Mouse (Mus musculus) adrenal gland, postnatal 25 days (tissue): Measurements from ENCODE around the gene Gm1043. TPM values are rescaled to one million over a fixed set of nuclear protein-coding genes. Genes with fewer than 3 reads are reported as not detected.

ENCODE experiments used
- DNase-seq: peaks from one replicate; pipeline ENCODE4 v3.0.0; 2021; ENCODE audit warnings: mixed read lengths
- total RNA-seq: library from RNA; stranded (reverse); gene quantifications from 2 replicates; pipeline ENCODE4 v1.2.3, GENCODE M21; 2021

Gm1043 gene
- total RNA-seq, 1 experiment from 2014 or later, result 0.24 TPM

- no peak for DNase-seq
These were observed 120.2 kb downstream of the Gm1043 start for GRCm38 (mm10) chr5:37205420-37205819.

DNA sequence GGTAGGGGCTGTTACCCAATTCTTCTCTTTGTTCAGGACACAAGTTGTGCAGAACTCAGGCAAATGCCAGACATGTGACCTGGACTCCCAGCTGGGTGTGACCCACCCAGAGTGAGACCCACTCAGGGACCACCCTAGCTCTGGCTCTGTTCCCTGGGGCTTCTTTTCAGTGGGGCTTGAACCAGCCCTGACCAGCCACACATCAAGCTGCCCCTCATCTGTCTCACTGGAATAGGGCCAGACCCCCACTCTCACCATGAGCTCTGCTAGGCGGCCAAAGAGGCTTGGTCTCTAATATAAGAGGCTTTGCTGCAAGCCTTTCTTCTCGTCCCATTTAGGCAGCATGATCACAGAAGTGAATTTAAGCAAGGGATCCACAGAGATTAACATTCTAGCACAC lies 121.2 kb downstream of the Gm1043 start:
- DNase-seq, result no peak

GRCm38 (mm10) chr5:37212938-37213708 lies 128.0 kb downstream of the Gm1043 start:
- DNase-seq, result no peak

DNA sequence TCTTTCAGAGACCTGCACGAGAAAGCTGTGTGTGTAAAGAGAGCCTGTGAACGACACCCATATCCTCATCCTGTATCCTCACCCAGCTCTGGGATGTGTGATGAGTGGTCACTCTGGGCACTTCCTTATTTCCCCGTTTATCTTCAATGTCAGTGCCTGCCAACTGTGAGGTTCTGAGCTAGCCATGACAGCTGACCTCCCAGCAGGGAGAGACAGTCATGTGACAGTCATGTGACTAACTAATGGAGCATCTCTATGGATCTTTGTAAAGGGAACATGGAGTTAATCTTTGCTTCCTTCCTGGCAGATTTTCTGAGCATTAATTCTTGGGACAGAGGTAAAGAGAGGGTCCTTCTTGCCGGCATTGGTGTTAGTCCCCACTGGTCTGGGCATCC lies 128.5 kb downstream of the Gm1043 start:
- DNase-seq, result no peak

- no peak for DNase-seq
These were observed 129.4 kb downstream of the Gm1043 start for GRCm38 (mm10) chr5:37214614-37215013.

- DNase-seq, result peak; percentile 18
These were observed 130.1 kb downstream of the Gm1043 start for GRCm38 (mm10) chr5:37215276-37215675.

DNA sequence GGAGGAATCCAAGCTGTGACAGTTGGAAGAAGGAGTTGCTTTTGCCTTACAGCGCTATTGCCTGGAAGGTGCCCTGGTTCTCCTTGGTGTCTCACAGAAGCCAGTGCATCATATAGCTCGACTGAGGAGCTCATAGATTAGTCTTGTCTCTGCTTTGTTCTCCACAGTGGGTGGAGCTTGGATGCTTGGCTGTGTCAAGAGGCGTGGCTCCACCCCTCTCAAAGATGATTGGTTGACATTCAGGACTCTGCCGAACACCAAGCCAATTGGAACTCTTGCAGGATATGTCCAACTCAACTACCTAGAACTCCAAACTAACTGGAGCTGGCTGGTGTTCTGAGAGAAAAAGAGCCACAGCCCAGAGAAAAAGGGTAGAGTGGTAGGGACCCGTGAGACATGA lies 134.4 kb downstream of the Gm1043 start:
- no peak for DNase-seq

DNA sequence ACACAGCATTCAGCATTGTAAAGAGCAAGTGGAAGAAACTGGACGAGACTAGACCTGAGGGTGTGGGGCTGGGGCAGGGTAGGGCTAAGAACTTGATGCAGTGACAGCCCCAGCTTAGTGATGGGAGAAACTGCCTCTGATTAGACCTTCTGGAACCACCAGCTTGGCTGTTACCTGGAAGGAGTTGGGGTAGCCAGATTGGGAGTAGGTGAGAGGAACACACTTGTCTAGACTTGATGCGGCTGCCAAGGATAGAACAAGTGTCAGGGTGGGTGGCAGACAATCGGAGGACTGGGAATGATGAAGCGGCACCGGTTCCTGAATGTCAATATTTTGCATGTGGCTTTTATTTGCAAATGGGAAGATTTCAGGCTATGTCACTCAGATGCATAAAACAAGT lies 135.4 kb downstream of the Gm1043 start:
- no peak for DNase-seq

GRCm38 (mm10) chr5:37221563-37221962 lies 136.4 kb downstream of the Gm1043 start:
- DNase-seq, result no peak

DNA sequence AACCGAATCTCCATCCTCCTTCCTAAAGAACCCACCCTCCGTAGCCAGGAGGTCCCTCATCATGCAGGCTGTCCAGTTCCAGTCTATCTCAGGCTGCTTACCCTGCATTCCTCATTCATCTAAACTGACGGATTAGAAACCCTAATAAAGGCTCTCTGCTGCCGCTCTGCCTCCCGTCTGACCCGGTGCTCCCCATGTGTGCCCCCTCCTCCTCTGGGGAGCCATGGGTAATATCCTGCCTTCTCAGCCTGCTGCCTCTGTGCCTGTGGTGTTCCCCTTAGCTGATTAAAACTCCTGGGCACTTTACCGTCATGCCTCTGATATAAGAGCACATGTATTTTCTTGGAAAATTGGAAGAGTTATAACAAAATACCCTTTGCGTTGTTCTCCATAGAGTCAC lies 137.1 kb downstream of the Gm1043 start:
- no peak for DNase-seq

DNA sequence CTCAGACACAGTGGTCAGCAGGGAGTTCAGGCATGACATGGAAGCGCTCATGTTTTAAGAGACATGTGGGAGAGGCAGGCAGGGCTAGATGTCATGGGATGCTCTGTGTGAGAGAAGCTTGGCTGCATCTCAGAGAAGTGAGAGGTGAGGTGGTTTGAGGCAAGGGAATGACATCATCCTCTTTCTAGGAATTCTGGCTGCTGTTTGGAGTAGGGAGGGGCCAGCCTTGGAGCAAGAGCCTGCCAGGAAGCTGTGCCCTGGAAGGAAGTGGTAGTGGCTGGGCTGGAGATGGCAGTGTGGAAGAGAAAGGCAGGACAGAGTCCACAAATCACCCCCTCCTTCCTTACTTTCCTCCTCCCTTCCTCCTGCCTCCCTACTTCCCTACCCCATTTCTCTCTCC lies 140.5 kb downstream of the Gm1043 start:
- no peak for DNase-seq

DNA sequence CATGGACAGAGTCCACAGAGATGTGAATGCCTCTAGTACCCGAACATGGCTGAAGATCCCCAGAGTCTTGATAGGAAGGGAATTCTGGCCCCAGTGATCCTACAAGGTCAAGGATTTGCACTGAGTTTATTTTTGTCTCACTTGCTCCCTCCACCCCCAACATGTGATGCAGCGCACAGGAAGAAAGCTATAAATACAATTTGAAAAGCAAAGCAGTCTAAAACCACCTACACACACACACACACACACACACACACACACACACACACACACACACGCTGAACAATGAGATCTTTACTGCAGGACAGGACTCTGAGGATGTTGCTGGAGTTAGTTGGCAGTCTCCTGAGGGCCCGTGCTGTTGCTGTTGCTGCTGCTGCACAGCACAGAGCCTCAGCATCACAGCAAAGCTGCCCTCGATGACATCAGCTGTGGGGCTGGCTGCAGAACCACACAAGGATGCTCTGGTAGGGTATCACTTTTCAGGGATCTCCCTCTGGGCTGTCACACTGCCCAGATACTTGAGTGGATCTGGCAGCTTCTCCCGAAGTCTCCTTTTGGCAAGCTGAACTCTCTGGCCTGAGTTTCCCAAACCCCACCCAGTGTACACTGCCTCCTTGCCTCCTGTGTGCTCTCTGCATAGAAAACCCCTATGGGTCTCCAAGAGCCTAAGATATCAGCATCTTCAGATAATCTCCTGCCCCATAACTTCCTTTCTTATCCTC lies 142.9 kb downstream of the Gm1043 start:
- DNase-seq, result no peak

GRCm38 (mm10) chr5:37228894-37229293 lies 143.7 kb downstream of the Gm1043 start:
- DNase-seq, result no peak

GRCm38 (mm10) chr5:37233010-37233557 lies 147.9 kb downstream of the Gm1043 start:
- DNase-seq, result no peak

DNA sequence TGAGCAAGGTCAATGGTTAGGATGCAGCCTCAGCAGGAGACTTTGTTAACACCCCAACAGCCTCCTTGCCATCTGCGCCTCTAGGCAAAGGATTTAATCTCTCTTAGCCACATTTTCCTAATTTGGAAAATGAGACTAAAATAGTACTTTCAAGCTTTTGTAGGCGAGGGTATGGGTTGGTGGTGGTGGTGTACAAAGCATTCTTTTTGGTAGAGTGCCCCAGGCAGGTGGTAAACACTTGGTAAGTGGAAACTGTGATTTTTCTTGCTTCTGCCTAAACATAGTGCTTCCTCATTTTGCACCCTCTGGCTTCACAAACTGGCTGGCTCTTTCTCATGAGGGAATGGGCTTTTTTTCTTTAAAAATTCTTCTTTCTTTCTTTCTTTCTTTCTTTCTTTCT lies 153.5 kb downstream of the Gm1043 start:
- DNase-seq, result no peak

GRCm38 (mm10) chr5:37240550-37240949 lies 155.4 kb downstream of the Gm1043 start:
- DNase-seq, result no peak

GRCm38 (mm10) chr5:37241224-37241623 lies 156.1 kb downstream of the Gm1043 start:
- no peak for DNase-seq

- DNase-seq, result peak; percentile 55
These were observed 156.5 kb downstream of the Gm1043 start, which contains the start of gene Crmp1 for GRCm38 (mm10) chr5:37241651-37242151. Gene Crmp1 (plus strand): TSS chr5:37241940.

- DNase-seq, result no peak
These were observed 157.4 kb downstream of the Gm1043 start for GRCm38 (mm10) chr5:37242360-37243168.

DNA sequence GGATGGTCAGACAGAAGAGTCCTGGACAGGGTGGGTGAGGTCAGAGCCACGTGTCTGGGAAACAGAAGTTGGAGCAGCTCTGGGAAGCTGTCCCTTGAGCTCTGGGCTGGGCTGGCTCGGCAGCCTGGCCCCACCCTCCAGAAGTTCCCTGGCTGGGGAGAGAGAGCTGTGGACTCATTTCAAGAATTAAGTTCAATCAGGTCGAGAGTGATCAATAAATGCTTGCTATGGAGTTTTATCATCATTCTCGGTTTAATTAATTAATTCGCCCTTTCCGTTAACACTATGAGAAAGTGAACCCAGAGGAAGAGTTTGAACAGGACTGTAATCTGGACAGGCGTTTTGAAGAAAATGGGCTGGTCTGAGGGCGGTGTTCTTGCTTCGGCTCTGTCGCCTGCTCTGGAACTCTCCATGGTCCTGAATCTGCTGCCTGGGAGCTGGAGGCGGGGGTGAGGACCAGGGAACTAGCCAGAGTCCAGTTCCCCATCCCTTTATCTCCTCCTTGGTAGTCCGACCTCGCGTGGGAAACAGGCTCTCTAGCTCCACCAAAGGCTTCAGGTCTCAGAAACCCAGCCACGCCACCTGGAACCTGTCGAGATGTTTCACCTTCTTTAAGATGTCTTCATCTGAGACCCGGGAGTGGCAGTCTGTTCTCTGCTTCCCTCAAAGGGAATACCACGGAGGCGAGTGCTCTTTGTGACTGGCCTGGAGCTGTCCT lies 158.2 kb downstream of the Gm1043 start:
- peak; percentile 75 for DNase-seq

GRCm38 (mm10) chr5:37244161-37244560 lies 159.0 kb downstream of the Gm1043 start:
- DNase-seq, result no peak
